Mouse (Mus musculus): ENCODE results near the gene Fam198a. TPM values are rescaled to one million over a fixed set of nuclear protein-coding genes. Genes with fewer than 3 reads are reported as not detected.

The Fam198a gene
- polyA plus RNA-seq, 1 experiment from 2014 or later, result 1.8 TPM

DNA sequence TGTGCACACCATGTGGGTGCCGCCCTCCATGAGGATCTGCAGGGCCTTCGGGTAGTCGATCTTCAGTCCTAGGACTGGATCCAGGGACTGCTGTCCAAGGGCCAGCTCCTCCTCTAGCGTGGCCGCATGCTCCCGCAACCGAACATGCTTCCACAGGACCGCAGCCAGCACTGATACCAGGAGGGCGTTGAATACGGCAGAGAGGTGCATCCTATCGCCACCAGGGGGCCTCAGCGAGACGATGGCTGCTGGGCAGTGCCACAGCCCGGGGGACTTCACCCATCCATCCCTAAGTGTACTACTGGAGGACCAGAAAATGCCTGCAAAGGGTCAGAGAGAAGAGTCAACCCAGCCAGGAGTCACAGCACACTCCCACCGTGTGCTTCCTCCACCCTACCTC lies 32.7 kb downstream of the Fam198a start:
- H3K4me3 ChIP-seq (replicated peaks), result no peak overlapping the region
- WGBS, result 50% methylated on average over 15 of the region's 15 CpGs

DNA sequence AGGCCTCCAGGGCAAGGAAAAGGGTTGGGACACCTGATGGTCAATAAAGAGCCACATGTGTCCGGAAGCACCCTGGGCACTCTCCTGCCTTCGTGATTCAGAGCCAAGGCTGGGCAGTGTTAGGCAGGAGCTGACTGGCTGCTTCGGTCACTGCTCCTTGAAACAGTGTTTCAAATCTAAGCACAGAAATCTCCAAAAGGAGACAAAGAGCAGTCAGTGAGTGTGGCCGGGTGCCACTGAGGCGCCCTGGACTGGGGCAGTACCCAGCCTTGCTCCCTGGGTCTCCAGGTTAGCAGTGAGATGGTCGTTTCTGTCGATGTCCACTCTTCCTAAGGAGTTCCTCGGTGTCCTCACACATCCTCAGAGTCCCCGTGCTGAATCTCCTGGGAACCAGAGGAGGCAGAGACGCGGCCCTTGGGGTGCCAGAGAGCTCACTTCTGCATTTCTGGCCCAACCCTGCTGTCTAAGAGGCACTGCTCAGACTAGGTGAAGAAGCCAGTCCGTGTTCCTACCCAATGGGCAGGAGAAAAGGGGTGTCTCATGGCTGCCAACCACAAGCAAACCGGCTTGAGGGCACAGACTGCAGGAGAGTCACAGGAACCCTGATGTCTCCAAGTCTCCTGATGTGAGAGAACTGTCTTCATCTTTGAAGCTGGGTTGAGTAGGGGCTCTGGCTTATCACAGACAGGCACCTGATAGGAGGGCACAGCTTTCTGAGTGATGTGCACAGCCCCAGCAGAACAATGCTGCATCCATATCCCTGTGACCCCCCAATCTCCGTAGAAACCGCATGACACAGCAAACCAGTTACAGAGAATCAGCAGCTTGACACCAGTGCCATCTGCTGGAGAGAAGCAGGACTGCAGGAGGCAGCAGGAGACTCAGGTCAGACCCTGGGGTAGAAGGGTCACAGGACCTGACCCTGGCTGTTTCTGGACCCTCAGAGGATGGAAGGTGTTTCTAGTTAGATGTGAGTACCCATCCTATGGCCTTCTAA lies 34.0 kb downstream of the Fam198a start:
- no peak for ATAC-seq (ENCODE audit: insufficient number of reproducible peaks, insufficient read depth, low FRiP score, low TSS enrichment, low read depth)
- H3K27me3 ChIP-seq, result no peaks in the 10 kb centered on the region
- 69% methylated on average over 15 of the region's 15 CpGs for WGBS
- H3K36me3 ChIP-seq, result peaks cover 5% of the 10 kb centered on the region; the same call in 1 of the 2 replicates
- peaks cover 17% of the 10 kb centered on the region for H3K4me1 ChIP-seq (replicated peaks)
- no peak overlapping the region for H3K9ac ChIP-seq (replicated peaks)
- no peak overlapping the region for H3K27ac ChIP-seq
- no peak overlapping the region for H3K4me2 ChIP-seq
- H3K4me3 ChIP-seq (replicated peaks), result no peak overlapping the region
- no peaks in the 10 kb centered on the region for H3K9me3 ChIP-seq

More for the DNA sequence above, 32.7 kb downstream of the Fam198a start:
- Histone ChIP-seq H3K36me3 (peaks cover 5% of the 10 kb centered on the region; the same call in 1 of the 2 replicates), H3K4me1 (replicated peaks) (peaks cover 24% of the 10 kb centered on the region), H3K27ac (no peak overlapping the region), H3K27me3 (no peaks in the 10 kb centered on the region), H3K9ac (replicated peaks) (no peak overlapping the region), H3K4me2 (no peak overlapping the region), H3K9me3 (no peaks in the 10 kb centered on the region)
- no peak for ATAC-seq (ENCODE audit: insufficient number of reproducible peaks, insufficient read depth, low FRiP score, low TSS enrichment, low read depth)

DNA sequence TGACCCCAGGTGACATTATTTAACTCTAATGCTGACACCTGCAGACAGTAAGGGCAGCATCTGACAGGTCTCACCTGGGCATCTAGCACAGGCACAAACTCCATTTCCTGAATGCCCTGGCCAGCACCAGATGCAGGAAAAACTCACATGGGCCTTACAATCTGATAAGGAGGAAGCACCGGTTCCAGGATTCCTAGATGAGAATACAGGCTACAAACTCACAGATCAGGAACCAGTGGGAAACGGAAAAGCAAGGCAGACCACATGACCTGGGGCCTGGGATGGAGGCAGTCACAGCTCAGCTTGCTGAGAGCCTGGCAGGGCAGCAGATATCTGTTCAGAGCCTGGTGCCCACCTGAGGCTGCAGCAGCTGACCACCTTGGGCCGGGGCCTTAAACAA lies 38.1 kb downstream of the Fam198a start:
- Histone ChIP-seq H3K36me3 (no peaks in the 10 kb centered on the region), H3K4me3 (replicated peaks) (no peak overlapping the region), H3K27ac (no peak overlapping the region), H3K9ac (replicated peaks) (no peak overlapping the region), H3K4me1 (replicated peaks) (peaks cover 5% of the 10 kb centered on the region; the same call in 1 of the 2 replicates), H3K27me3 (no peaks in the 10 kb centered on the region), H3K9me3 (no peaks in the 10 kb centered on the region), H3K4me2 (no peak overlapping the region)
- 67% methylated on average over 3 of the region's 3 CpGs for WGBS
- ATAC-seq (ENCODE audit: insufficient number of reproducible peaks, insufficient read depth, low FRiP score, low TSS enrichment, low read depth), result no peak

DNA sequence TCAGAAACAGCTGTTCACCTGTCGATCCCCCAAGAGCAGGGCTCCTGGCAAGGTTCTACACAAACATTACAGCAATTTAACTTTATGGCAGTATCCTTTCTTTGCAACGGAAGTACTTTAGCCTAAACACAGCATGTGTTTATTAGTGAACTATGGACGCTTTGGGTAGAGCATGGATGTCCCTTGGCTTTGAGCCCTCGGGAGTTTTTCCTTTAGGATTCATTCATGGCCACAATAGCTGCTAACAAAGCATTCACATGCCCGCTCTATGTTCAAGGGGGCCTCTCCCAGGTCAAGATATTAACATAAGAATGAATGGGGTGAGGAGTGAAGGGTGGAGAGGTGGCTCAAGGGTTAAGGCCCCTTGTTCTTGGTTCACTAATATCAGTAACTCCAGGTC lies 38.7 kb downstream of the Fam198a start:
- Histone ChIP-seq H3K9ac (replicated peaks) (no peak overlapping the region), H3K27me3 (no peaks in the 10 kb centered on the region)
- WGBS, result 45% methylated on average over 5 of the region's 5 CpGs

DNA sequence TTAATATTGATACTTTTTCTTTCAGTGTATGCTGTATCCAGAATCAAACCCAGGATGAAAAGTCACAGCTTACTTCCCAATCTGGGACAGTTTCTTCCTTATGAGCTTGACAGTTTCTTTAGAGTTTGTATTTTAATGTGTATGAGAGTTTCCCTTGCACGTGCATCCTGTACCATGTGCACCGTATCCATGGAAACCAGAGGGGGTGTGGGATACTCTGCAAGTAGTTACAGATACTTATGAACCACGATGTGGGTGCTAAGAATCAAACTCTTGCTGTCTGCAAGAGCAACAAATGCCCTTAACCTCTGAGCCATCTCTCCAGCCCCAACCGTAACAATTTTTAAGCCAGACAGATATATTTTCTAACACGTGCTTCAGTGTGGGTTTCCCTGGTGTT lies 40.3 kb downstream of the Fam198a start:
- no peaks in the 10 kb centered on the region for H3K27me3 ChIP-seq
- no peaks in the 10 kb centered on the region for H3K36me3 ChIP-seq
- no peak for ATAC-seq (ENCODE audit: insufficient number of reproducible peaks, insufficient read depth, low FRiP score, low TSS enrichment, low read depth)
- H3K9me3 ChIP-seq, result no peaks in the 10 kb centered on the region
- peaks cover 11% of the 10 kb centered on the region; the same call in 1 of the 2 replicates for H3K4me1 ChIP-seq (replicated peaks)
- no peak overlapping the region for H3K4me2 ChIP-seq
- WGBS, result 70% methylated on average over 5 of the region's 5 CpGs
- no peak overlapping the region for H3K9ac ChIP-seq (replicated peaks)
- H3K4me3 ChIP-seq (replicated peaks), result no peak overlapping the region
- H3K27ac ChIP-seq, result no peak overlapping the region

More for the DNA sequence above, 38.7 kb downstream of the Fam198a start:
- Histone ChIP-seq H3K9me3 (no peaks in the 10 kb centered on the region), H3K27ac (no peak overlapping the region), H3K4me2 (no peak overlapping the region), H3K36me3 (no peaks in the 10 kb centered on the region), H3K4me1 (replicated peaks) (peaks cover 5% of the 10 kb centered on the region; the same call in 1 of the 2 replicates), H3K4me3 (replicated peaks) (no peak overlapping the region)
- ATAC-seq (ENCODE audit: insufficient number of reproducible peaks, insufficient read depth, low FRiP score, low TSS enrichment, low read depth), result no peak

DNA sequence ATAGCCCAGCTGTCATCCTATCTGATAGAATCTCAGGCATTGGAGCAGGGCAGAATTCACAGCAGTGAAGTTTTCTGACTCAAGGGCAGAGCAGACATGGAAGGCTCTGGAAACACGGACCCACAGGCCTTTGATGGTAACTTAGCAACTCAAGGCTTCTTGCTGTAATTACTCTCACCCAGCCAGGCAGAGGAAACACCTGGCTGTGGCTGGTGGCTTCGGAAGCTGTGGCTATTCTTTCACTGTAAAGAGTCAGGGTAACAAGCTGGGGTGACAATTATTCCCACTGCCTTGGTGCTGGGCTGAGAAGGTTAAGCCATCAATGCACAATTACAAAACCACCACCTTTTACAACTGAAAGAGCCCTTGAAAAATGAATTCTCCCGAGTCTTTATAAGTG lies 42.3 kb downstream of the Fam198a start:
- Histone ChIP-seq H3K4me3 (replicated peaks) (no peak overlapping the region), H3K4me2 (no peak overlapping the region)
- WGBS, result 51% methylated on average over 3 of the region's 3 CpGs

DNA sequence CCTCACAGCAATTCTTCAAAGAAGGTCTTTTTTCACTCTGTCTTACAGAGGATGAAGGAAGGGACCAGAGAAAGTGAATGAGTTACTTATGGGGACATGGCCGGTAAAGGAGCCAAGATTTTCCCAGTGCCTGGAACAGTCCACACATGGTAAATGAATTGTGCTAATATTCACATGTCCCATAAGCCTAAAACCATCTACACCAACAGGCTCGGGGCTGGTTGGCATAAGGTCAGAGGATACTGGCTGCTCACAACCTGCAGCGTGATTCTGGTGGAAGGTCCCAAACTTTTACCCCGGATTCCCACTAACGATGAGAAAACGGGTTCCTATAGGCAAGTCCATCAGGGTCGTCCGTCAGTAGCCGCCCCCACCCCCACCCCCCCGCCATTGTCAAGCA lies 44.3 kb downstream of the Fam198a start:
- H3K9ac ChIP-seq (replicated peaks), result peak overlapping the region; percentile 74
- ATAC-seq (ENCODE audit: insufficient number of reproducible peaks, insufficient read depth, low FRiP score, low TSS enrichment, low read depth), result no peak
- peak overlapping the region; percentile 87 for H3K4me3 ChIP-seq (replicated peaks)
- no peaks in the 10 kb centered on the region for H3K9me3 ChIP-seq
- WGBS, result 17% methylated on average over 10 of the region's 10 CpGs
- peaks cover 7% of the 10 kb centered on the region; the same call in 1 of the 2 replicates for H3K27me3 ChIP-seq
- H3K27ac ChIP-seq, result no peak overlapping the region
- H3K36me3 ChIP-seq, result no peaks in the 10 kb centered on the region
- H3K4me1 ChIP-seq (replicated peaks), result peaks cover 11% of the 10 kb centered on the region; the same call in 1 of the 2 replicates
- peak overlapping the region; percentile 94 for H3K4me2 ChIP-seq

More for the DNA sequence above, 42.3 kb downstream of the Fam198a start:
- ATAC-seq (ENCODE audit: insufficient number of reproducible peaks, insufficient read depth, low FRiP score, low TSS enrichment, low read depth), result no peak
- no peak overlapping the region for H3K27ac ChIP-seq
- H3K9me3 ChIP-seq, result no peaks in the 10 kb centered on the region
- peaks cover 11% of the 10 kb centered on the region; the same call in 1 of the 2 replicates for H3K4me1 ChIP-seq (replicated peaks)
- H3K27me3 ChIP-seq, result peaks cover 7% of the 10 kb centered on the region; the same call in 1 of the 2 replicates
- no peaks in the 10 kb centered on the region for H3K36me3 ChIP-seq
- H3K9ac ChIP-seq (replicated peaks), result no peak overlapping the region

DNA sequence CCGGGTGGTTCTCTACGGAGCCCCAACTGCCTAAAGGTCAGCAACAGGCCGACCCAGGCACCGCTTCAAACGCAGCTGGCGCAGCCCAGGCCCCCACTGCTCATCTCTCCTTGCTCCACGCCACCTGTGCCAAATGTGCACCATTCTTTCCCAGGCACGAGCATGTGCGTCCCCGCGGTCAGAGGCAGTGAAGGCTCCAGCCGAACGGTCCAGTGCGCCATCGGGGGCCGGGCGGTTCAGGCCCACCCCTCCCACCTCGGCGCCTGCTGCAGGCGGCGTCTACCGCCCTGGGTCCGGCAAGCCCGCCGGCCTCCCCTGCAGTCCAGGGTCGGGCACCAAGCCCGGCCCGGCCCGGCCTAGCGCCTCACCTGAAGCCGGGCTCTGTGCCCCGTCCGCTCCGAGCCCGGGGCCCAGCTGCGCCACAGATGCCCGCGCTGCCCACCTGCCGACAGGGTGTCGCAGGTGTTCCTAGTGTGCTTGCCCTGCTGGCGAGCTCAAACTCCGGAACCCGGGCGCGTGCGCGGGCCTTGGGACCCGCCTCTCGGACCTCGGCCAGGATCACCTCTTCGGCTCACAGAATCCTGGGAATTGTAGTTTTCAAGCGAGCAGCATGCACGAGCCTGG lies 44.8 kb downstream of the Fam198a start:
- peak overlapping the region; percentile 74 for H3K9ac ChIP-seq (replicated peaks)
- peak overlapping the region; percentile 87 for H3K4me3 ChIP-seq (replicated peaks)
- ATAC-seq (ENCODE audit: insufficient number of reproducible peaks, insufficient read depth, low FRiP score, low TSS enrichment, low read depth), result peak; percentile 81
- H3K9me3 ChIP-seq, result no peaks in the 10 kb centered on the region
- 1% methylated on average over 53 of the region's 53 CpGs for WGBS
- H3K4me1 ChIP-seq (replicated peaks), result peaks cover 11% of the 10 kb centered on the region; the same call in 1 of the 2 replicates
- H3K27me3 ChIP-seq, result peaks cover 7% of the 10 kb centered on the region; the same call in 1 of the 2 replicates
- no peaks in the 10 kb centered on the region for H3K36me3 ChIP-seq
- no peak overlapping the region for H3K27ac ChIP-seq
- H3K4me2 ChIP-seq, result peak overlapping the region; percentile 94

DNA sequence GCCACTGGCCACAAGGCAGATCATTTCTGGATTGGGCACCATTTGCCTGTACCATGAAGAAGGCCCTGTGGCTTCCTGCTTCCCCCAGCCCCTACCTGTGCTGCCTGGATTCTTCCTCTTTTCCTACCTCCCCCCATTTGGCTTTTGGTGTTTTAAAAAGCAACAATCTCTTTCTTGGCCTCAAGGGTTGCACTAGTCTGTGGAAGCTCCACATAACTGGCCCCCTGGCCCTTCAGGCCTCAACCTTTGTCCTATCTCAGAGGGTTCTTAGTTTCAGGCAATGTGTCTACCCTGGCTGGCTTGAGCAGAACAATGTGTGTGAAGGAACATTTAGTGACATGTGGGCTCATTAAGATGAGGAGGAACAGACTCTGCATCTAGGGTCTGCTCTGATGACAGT lies 46.2 kb downstream of the Fam198a start, which contains the start of gene Pomgnt2:
Gene Pomgnt2, minus strand, starts transcription at position 101 of the 400 bp plus-strand sequence.
- Histone ChIP-seq H3K9me3 (0 out of 2 replicates have a peak, but pooled peaks cover 5% of the 10 kb centered on the region), H3K4me3 (replicated peaks) (peak within 1 kb of the TSS; percentile 87), H3K4me2 (peak within 1 kb of the TSS; percentile 94), H3K9ac (replicated peaks) (no peak within 1 kb of the TSS), H3K27ac (no peak within 1 kb of the TSS), H3K27me3 (peaks cover 7% of the 10 kb centered on the region; the same call in 1 of the 2 replicates), H3K4me1 (replicated peaks) (peaks cover 11% of the 10 kb centered on the region; the same call in 1 of the 2 replicates), H3K36me3 (no peaks in the 10 kb centered on the region)
- ATAC-seq (ENCODE audit: insufficient number of reproducible peaks, insufficient read depth, low FRiP score, low TSS enrichment, low read depth), result no peak

DNA sequence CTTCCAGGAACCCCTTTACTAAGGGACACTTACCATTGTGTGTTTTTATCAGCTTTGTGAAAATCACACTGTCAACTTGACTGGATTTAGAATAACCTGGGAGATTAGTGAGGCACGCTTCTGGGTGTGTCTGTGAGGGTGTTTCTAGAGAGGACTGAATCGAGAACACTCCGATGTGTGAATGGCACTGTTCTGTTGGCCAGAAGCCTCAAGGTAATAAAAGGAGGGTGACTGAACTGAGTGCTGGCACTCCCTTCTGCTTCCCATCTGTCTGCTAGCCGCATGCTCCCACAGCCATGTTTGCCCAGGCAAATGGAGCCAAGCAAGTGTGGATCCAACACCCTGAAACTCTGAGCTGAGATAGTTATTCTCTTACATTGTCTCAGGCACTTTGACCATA lies 47.2 kb downstream of the Fam198a start:
- Histone ChIP-seq H3K4me3 (replicated peaks) (no peak overlapping the region), H3K4me2 (no peak overlapping the region), H3K9me3 (0 out of 2 replicates have a peak, but pooled peaks cover 5% of the 10 kb centered on the region), H3K4me1 (replicated peaks) (peaks cover 11% of the 10 kb centered on the region; the same call in 1 of the 2 replicates), H3K27ac (no peak overlapping the region), H3K9ac (replicated peaks) (no peak overlapping the region), H3K36me3 (no peaks in the 10 kb centered on the region), H3K27me3 (peaks cover 7% of the 10 kb centered on the region; the same call in 1 of the 2 replicates)
- no peak for ATAC-seq (ENCODE audit: insufficient number of reproducible peaks, insufficient read depth, low FRiP score, low TSS enrichment, low read depth)
- 68% methylated on average over 4 of the region's 4 CpGs for WGBS

DNA sequence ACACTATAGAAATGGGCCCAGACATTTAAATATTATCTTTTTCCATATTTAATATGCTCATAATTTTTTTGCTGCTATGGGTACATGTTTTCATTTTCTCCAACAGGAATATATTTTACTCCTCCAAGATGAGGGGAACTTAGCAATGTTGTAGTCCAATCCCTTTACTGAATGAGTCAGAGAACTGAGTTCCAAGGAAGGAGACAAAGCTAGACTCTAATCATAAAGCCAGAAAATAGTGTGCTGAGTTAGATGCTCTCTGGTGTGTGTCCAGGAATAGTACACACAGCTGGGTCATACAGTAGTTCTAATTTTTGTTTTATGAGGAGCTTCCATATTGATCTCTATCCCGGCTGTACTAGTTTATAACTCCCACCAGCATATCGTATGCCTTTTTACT lies 55.4 kb downstream of the Fam198a start:
- H3K4me3 ChIP-seq (replicated peaks), result no peak overlapping the region
- WGBS, result 90% methylated on average over 2 of the region's 2 CpGs

More for the DNA sequence above, 55.4 kb downstream of the Fam198a start:
- Histone ChIP-seq H3K9me3 (0 out of 2 replicates have a peak, but pooled peaks cover 4% of the 10 kb centered on the region), H3K4me2 (no peak overlapping the region), H3K9ac (replicated peaks) (no peak overlapping the region), H3K27me3 (no peaks in the 10 kb centered on the region), H3K4me1 (replicated peaks) (no peaks in the 10 kb centered on the region), H3K36me3 (no peaks in the 10 kb centered on the region), H3K27ac (no peak overlapping the region)
- ATAC-seq (ENCODE audit: insufficient number of reproducible peaks, insufficient read depth, low FRiP score, low TSS enrichment, low read depth), result no peak
